Mouse (Mus musculus) ES-CJ7 (cell line): ENCODE measurements around the gene Gm10228.
"Not testable (repeated sequence)": the region's sequence is repeated elsewhere in the genome, so short reads cannot be mapped to it uniquely, and the experiment has no call there.

Experiments
- DNase-seq: peaks from one replicate; pipeline ENCODE4 v3.0.0; 2011; ENCODE audit warnings: low read depth, low spot score

Gene Gm10228

DNA sequence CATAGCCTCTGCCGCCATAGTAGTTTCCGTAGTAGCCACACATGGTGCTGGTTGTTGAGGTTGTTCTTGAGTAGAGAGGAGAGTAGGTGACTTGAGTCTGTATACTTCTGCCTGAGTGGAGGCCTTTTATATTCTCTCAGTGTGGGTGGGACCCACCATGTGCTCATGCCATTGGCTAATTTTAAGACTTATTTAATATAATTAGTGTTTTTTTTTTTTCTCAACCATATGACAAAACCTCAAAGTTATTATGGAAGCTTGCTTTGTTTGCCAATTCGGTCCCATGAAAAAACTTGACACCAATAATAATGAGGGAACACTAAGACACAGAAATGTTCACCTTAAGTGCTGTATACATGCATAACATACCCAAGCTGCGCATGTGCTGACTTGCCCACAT is at the start of gene Gm10228:
TSS of gene Gm10228 (minus strand) at position 101 of the 400 bp plus-strand sequence.
- not testable (repeated sequence) for DNase-seq

DNA sequence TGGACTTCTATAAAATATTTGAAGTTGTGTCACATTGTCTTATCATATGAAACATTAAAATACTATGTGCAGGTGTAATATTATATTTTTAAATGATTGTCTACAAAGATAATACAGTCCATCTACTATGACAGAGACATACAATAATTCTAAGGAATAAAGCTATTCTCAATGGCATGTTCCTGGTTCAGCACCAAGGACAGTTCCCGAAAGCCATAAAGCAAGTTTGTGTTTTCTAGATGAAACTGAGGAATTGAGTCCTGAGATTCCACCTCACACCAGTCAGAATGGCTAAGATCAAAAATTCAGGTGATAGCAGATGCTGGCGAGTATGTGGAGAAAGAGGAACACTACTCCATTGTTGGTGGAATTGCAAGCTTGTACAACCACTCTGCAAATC is 29.8 kb upstream of the Gm10228 start:
- DNase-seq, result peak; percentile 12

DNA sequence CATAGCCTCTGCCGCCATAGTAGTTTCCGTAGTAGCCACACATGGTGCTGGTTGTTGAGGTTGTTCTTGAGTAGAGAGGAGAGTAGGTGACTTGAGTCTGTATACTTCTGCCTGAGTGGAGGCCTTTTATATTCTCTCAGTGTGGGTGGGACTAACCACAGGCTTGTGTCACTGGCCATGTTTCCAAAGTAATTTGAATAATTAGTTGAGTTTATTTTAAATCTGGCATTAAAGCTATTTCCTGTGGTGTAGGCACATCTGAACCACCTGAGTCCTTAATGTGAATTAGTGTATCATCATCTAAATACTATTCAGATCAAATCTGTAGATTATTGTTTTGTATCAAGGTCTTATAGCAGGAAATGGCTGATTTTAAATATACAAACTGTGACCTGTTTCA is 22.6 kb upstream of the Gm10228 start, which contains the start of gene 1110025L11Rik:
TSS of gene 1110025L11Rik (minus strand) at position 101 of the 400 bp plus-strand sequence.
- not testable (repeated sequence) for DNase-seq

DNA sequence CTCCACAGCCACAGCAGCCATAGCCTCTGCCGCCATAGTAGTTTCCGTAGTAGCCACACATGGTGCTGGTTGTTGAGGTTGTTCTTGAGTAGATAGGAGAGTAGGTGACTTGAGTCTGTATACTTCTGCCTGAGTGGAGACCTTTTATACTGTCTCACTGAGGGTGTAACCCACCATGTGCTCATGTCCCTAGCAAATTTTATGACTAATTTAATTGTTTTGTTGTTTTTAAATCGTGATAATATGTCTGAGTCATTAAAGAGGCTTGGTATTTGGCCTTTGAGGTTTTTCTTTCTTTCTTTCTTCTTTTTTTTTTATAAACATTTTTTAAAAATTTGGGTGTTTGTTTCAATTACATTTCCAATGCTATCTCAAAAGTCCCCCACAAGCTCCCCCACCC is 6.5 kb upstream of the Gm10228 start, which contains the start of gene Krtap6-5:
TSS of gene Krtap6-5 (minus strand) at position 101 of the 400 bp plus-strand sequence.
- no peak for DNase-seq

DNA sequence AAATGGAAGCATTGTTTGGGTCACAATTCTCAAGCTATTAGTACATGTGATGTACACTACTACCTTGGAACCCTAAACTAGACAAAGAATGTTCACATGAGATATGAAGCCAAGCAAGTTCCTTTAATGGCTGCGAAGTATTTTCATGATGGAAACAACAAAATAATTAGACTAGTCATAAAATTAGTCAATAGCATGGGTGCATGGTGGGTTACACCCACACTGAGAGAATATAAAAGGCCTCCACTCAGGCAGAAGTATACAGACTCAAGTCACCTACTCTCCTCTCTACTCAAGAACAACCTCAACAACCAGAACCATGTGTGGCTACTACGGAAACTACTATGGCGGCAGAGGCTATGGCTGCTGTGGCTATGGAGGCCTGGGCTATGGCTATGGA is 9.9 kb downstream of the Gm10228 start, which contains the start of gene Krtap6-1:
TSS of gene Krtap6-1 (plus strand) at position 301 of the 400 bp plus-strand sequence.
- not testable (repeated sequence) for DNase-seq

DNA sequence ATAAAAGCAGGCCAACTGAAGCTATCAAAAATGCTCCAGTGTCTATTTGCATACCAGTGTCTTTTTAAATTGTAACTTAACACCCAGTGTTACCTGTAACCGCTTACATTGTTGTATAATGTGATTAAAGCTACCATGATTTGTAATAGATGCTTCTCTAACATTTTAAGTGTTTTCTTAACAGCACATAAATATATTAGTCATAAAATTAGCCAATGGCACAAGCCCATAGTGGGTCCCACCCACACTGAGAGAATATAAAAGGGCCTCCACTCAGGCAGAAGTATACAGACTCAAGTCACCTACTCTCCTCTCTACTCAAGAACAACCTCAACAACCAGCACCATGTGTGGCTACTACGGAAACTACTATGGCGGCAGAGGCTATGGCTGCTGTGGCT is 26.3 kb downstream of the Gm10228 start, which contains the start of gene Gm10229:
TSS of gene Gm10229 (plus strand) at position 301 of the 400 bp plus-strand sequence.
- DNase-seq, result not testable (repeated sequence)

DNA sequence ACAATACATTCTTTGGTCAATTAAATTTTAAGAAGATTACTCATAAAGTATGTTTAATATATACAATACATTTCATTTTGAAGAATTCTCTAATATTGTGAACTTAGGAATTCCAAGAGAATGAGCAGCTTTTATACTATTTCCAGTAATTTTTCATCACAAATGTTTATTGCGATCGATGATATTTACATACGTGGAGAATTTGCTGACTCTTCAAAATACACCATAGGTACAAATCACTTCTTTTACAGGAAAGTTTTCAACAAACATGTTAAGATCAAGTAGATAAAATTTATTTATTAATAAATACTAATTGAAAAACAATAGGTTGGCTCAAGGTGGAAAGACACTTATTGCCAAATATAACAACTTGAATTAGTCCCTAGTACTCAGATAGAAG is 27.3 kb downstream of the Gm10228 start:
- no peak for DNase-seq

DNA sequence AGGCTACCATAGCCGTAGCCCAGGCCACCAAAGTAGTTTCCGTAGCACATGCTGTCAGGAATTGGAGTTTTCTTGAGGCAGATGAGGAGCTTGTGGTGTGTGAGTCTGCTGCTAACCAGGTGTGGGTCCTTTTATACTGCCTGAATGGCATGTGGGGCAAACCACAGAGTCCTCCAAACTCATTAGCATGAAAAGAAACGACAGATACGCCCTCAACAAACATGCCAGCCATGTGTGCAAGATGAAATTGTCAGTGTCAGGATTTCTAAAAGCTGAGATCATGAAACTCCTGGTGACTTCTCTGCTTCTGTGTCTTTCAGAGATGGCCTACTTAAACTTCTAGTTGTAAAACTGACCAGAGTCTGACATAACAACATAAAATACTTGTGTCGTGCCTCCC is 30.6 kb downstream of the Gm10228 start, which contains the start of gene Krtap22-2:
TSS of gene Krtap22-2 (minus strand) at position 101 of the 400 bp plus-strand sequence.
- DNase-seq, result peak; percentile 4
